Mouse (Mus musculus) liver, postnatal 0 days (tissue): ENCODE measurements around the gene Arhgap45. TPM values are rescaled to one million over a fixed set of nuclear protein-coding genes. Genes with fewer than 3 reads are reported as not detected.

ENCODE experiments used
- ATAC-seq: fragments of 200-750 bp; cut with Nextera tagmentation; 2 replicates; pipeline ENCODE4 v1.8.0; 2017; ENCODE audit warnings: mild to moderate bottlenecking, moderate library complexity
- DNase-seq: peaks from one replicate; pipeline ENCODE4 v3.0.0-alpha.2; 2016
- H3K27ac ChIP-seq: fragments of 300-500 bp; sonication (generic); 2 replicates; pipeline ENCODE4 v1.5.1; 2014; ENCODE audit warnings: antibody characterized with exemption, moderate library complexity, mild to moderate bottlenecking, low read depth
- H3K27me3 ChIP-seq: fragments of 300-500 bp; sonication (generic); 2 replicates; pipeline ENCODE4 v1.6.1; 2014; ENCODE audit warnings: low read length, control low read depth, mixed read lengths; ENCODE audit not compliant: insufficient read depth
- H3K36me3 ChIP-seq: fragments of 300-500 bp; sonication (generic); replicated peaks from 2 replicates; pipeline ENCODE4 v1.6.1; 2014; ENCODE audit warnings: mild to moderate bottlenecking, control low read depth, low read length, moderate library complexity, mixed read lengths; ENCODE audit not compliant: insufficient read depth
- H3K4me1 ChIP-seq: fragments of 300-500 bp; sonication (generic); 2 replicates; pipeline ENCODE4 v1.6.1; 2014; ENCODE audit warnings: antibody characterized with exemption, mild to moderate bottlenecking, control low read depth; ENCODE audit not compliant: insufficient read depth
- H3K4me2 ChIP-seq: fragments of 300-500 bp; sonication (generic); 2 replicates; pipeline ENCODE4 v1.6.1; 2014; ENCODE audit warnings: low read depth, mild to moderate bottlenecking, low read length, moderate library complexity, mixed read lengths
- H3K4me3 ChIP-seq: fragments of 300-500 bp; sonication (generic); 2 replicates; pipeline ENCODE4 v1.5.1; 2014; ENCODE audit warnings: low read depth, low read length
- H3K9ac ChIP-seq: fragments of 300-500 bp; sonication (generic); replicated peaks from 2 replicates; pipeline ENCODE4 v1.6.1; 2014; ENCODE audit warnings: mild to moderate bottlenecking, moderate library complexity
- H3K9me3 ChIP-seq: fragments of 300-500 bp; sonication (generic); 2 replicates; pipeline ENCODE4 v1.6.1; 2016; ENCODE audit warnings: mild to moderate bottlenecking, control low read depth, low read length, mixed read lengths
- CTCF ChIP-seq: sonication (generic); IDR thresholded peaks from 2 replicates; pipeline ENCODE4 v1.5.1; 2016; ENCODE audit warnings: antibody characterized with exemption, low read depth
- EP300 ChIP-seq: IDR thresholded peaks from 2 replicates; pipeline ENCODE4 v1.6.1; 2016; ENCODE audit warnings: antibody characterized with exemption, low read depth, mild to moderate bottlenecking
- WGBS: fragments of 180-500 bp; shearing (Covaris S2); extraction: QIAGEN DNeasy Blood & Tissue Kit; methylation state at CpG from one replicate; pipeline ENCODE4 v1.1.7; 2014; ENCODE audit not compliant: insufficient replicate concordance; 5-methylcytosine and 5-hydroxymethylcytosine counted together
- polyA plus RNA-seq: library from polyadenylated mRNA; unstranded; fragments of >200 nt; fragmentation: Nextera tagmentation; extraction: Ambion mirVana; gene quantifications from 2 replicates; pipeline ENCODE4 v1.2.1, GENCODE M21; 2015

Gene Arhgap45
- polyA plus RNA-seq, 1 experiment from 2014 or later = 14.2 TPM

DNA sequence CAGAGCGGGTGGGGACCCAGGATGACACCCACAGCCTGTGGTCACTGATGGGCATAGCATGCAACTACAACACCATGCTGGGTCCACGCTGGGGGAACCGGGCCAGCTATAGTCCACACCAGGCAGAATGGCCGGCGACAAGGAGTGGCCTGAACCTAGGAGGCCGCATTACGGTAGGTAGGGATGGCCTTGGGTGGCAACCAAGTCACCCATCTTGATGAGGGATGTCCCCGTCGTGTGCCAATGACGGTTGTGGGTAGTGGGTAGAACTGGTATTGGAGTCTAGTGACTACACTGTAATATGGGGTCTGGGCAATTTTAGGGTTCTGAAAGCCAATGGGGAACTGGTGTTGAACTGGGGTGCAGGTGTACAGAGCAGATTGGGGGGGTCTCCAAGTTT lies 478 bp downstream of the Arhgap45 start:
- Histone ChIP-seq H3K27ac (peak overlapping the region; percentile 94), H3K4me2 (peak overlapping the region; percentile 83), H3K27me3 (peaks cover 4% of the 10 kb centered on the region; the same call in 1 of the 2 replicates), H3K4me1 (peaks cover 26% of the 10 kb centered on the region), H3K9me3 (no peaks in the 10 kb centered on the region), H3K4me3 (peak overlapping the region; percentile 58), H3K36me3 (peaks cover 24% of the 10 kb centered on the region; the same call in 1 of the 2 replicates), H3K9ac (peak overlapping the region; percentile 57)
- WGBS = 32% methylated on average over 10 of the region's 10 CpGs
- no peak for DNase-seq
- ATAC-seq = peak; percentile 31
- no peak for TF ChIP-seq EP300
- TF ChIP-seq CTCF = no peak

DNA sequence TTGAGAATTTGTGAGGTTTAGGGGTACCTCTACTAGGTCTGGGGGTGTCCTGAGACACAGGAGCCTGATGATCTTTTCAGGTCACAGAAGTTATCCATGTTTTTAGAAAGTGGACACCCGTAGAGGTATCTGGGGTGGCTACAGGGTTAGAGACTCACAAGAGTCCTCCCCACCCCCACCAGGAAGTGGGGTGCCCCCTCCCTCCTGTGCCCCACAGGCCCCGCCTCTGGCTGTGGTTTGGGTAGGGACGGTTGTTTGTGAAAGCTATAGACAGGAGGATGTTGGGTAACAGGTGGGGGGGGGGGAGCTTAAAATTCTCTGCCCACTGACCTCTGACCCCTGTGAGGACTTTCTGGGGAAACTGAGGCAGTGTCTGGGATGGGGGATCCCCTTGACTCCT lies 908 bp downstream of the Arhgap45 start:
- H3K4me2 ChIP-seq = peak overlapping the region; percentile 83
- no peaks in the 10 kb centered on the region for H3K9me3 ChIP-seq
- peaks cover 4% of the 10 kb centered on the region; the same call in 1 of the 2 replicates for H3K27me3 ChIP-seq
- peak overlapping the region; percentile 94 for H3K27ac ChIP-seq
- peaks cover 26% of the 10 kb centered on the region for H3K4me1 ChIP-seq
- DNase-seq (peak; percentile 86), ATAC-seq (peak; percentile 56)
- peak overlapping the region; percentile 58 for H3K4me3 ChIP-seq
- peak overlapping the region; percentile 57 for H3K9ac ChIP-seq
- H3K36me3 ChIP-seq = peaks cover 25% of the 10 kb centered on the region
- 26% methylated on average over 3 of the region's 3 CpGs for WGBS
- TF ChIP-seq EP300 = no peak
- TF ChIP-seq CTCF = no peak

- Histone ChIP-seq H3K36me3 (peaks cover 26% of the 10 kb centered on the region), H3K27me3 (peaks cover 4% of the 10 kb centered on the region; the same call in 1 of the 2 replicates), H3K9ac (peak overlapping the region; percentile 57), H3K4me2 (peak overlapping the region; percentile 83), H3K4me1 (peaks cover 26% of the 10 kb centered on the region), H3K9me3 (no peaks in the 10 kb centered on the region), H3K27ac (peak overlapping the region; percentile 94), H3K4me3 (peak overlapping the region; percentile 58)
- TF ChIP-seq CTCF = no peak
- no peak for TF ChIP-seq EP300
- DNase-seq = no peak
- 33% methylated on average over 14 of the region's 14 CpGs for WGBS
- no peak for ATAC-seq
Measured at GRCm38 (mm10) chr10:80017771-80018170, 1.3 kb downstream of the Arhgap45 start.

GRCm38 (mm10) chr10:80018739-80019297 lies 2.4 kb downstream of the Arhgap45 start:
- TF ChIP-seq EP300 (no peak), CTCF (no peak)
- Histone ChIP-seq H3K4me1 (peaks cover 29% of the 10 kb centered on the region), H3K27ac (peak overlapping the region; percentile 94), H3K27me3 (peaks cover 4% of the 10 kb centered on the region; the same call in 1 of the 2 replicates), H3K4me3 (peak overlapping the region; percentile 24), H3K4me2 (peak overlapping the region; percentile 63), H3K9ac (no peak overlapping the region; the same call in 1 of the 2 replicates), H3K36me3 (peaks cover 26% of the 10 kb centered on the region), H3K9me3 (no peaks in the 10 kb centered on the region)
- DNase-seq = peak; percentile 62
- ATAC-seq = peak; percentile 47
- WGBS = 6% methylated on average over 15 of the region's 15 CpGs

- peaks cover 36% of the 10 kb centered on the region for H3K4me1 ChIP-seq
Measured at GRCm38 (mm10) chr10:80019471-80020131, 3.1 kb downstream of the Arhgap45 start.

GRCm38 (mm10) chr10:80020191-80020590 lies 3.7 kb downstream of the Arhgap45 start:
- H3K4me2 ChIP-seq = 0 out of 2 replicates have a peak overlapping the region, but pooled peaks have one; percentile 63
- WGBS = 69% methylated on average over 11 of the region's 11 CpGs
- no peak overlapping the region for H3K9ac ChIP-seq

More at GRCm38 (mm10) chr10:80019471-80020131, 3.1 kb downstream of the Arhgap45 start:
- H3K9me3 ChIP-seq = no peaks in the 10 kb centered on the region
- H3K4me2 ChIP-seq = peak overlapping the region; percentile 63
- TF ChIP-seq EP300 (no peak), CTCF (0 out of 2 replicates have a peak, but pooled peaks have one; percentile 7)
- no peak for ATAC-seq
- peak overlapping the region; percentile 94 for H3K27ac ChIP-seq
- H3K27me3 ChIP-seq = peaks cover 4% of the 10 kb centered on the region; the same call in 1 of the 2 replicates
- H3K9ac ChIP-seq = no peak overlapping the region
- H3K36me3 ChIP-seq = peaks cover 23% of the 10 kb centered on the region
- DNase-seq = no peak
- peak overlapping the region; percentile 24 for H3K4me3 ChIP-seq
- whole genome bisulfite sequencing = 50% methylated on average over 20 of the region's 20 CpGs

More at GRCm38 (mm10) chr10:80020191-80020590, 3.7 kb downstream of the Arhgap45 start:
- Histone ChIP-seq H3K27ac (no peak overlapping the region), H3K9me3 (no peaks in the 10 kb centered on the region), H3K4me3 (no peak overlapping the region), H3K27me3 (peaks cover 4% of the 10 kb centered on the region; the same call in 1 of the 2 replicates), H3K36me3 (peaks cover 27% of the 10 kb centered on the region), H3K4me1 (peaks cover 38% of the 10 kb centered on the region)
- TF ChIP-seq EP300 (no peak), CTCF (no peak)
- ATAC-seq (no peak), DNase-seq (no peak)
